Mouse (Mus musculus) stomach, embryonic 14.5 days (tissue): ENCODE results near the gene Ciapin1. TPM values are rescaled to one million over a fixed set of nuclear protein-coding genes. Genes with fewer than 3 reads are reported as not detected.
A peak's percentile ranks its signal among the peaks of the same experiment; 100 is the strongest.

Experiments
- ATAC-seq: fragments of 200-750 bp; cut with Nextera tagmentation; 2 replicates; pipeline ENCODE4 v1.8.0; 2017; ENCODE audit warnings: low read depth, moderate TSS enrichment; ENCODE audit not compliant: insufficient number of reproducible peaks, insufficient read depth, low FRiP score
- H3K27ac ChIP-seq: fragments of 300-500 bp; sonication (generic); 2 replicates; pipeline ENCODE4 v1.5.1; 2014; ENCODE audit warnings: mild to moderate bottlenecking, low read length, moderate library complexity, mixed read lengths
- H3K27me3 ChIP-seq: fragments of 300-500 bp; sonication (generic); 2 replicates; pipeline ENCODE4 v1.6.1; 2014; ENCODE audit warnings: low read length, control low read depth, mixed read lengths; ENCODE audit not compliant: control insufficient read depth, insufficient read depth
- H3K36me3 ChIP-seq: fragments of 300-500 bp; sonication (generic); 2 replicates; pipeline ENCODE4 v1.6.1; 2014; ENCODE audit warnings: mild to moderate bottlenecking, control low read depth, low read length, moderate library complexity, mixed read lengths; ENCODE audit not compliant: control insufficient read depth, insufficient read depth
- H3K4me1 ChIP-seq: fragments of 300-500 bp; sonication (generic); 2 replicates; pipeline ENCODE4 v1.6.1; 2014; ENCODE audit warnings: low read length, control low read depth, mixed read lengths; ENCODE audit not compliant: control insufficient read depth, insufficient read depth
- H3K4me2 ChIP-seq: fragments of 300-500 bp; sonication (generic); replicated peaks from 2 replicates; pipeline ENCODE4 v1.6.1; 2014; ENCODE audit warnings: low read depth, low read length, control low read depth
- H3K4me3 ChIP-seq: fragments of 300-500 bp; sonication (generic); 2 replicates; pipeline ENCODE4 v1.5.1; 2014; ENCODE audit warnings: low read depth, low read length, control low read depth
- H3K9ac ChIP-seq: fragments of 300-500 bp; sonication (generic); replicated peaks from 2 replicates; pipeline ENCODE4 v1.6.1; 2014; ENCODE audit warnings: low read depth, mild to moderate bottlenecking, control low read depth, low read length, moderate library complexity, mixed read lengths
- H3K9me3 ChIP-seq: fragments of 300-500 bp; sonication (generic); 2 replicates; pipeline ENCODE4 v1.6.1; 2016; ENCODE audit warnings: low read depth, low read length, control low read depth; ENCODE audit not compliant: control insufficient read depth
- WGBS: fragments of 180-500 bp; shearing (Covaris S2); extraction: QIAGEN DNeasy Blood & Tissue Kit; methylation state at CpG from one replicate; pipeline ENCODE4 v1.1.7; 2014; 5-methylcytosine and 5-hydroxymethylcytosine counted together
- polyA plus RNA-seq: library from polyadenylated mRNA; unstranded; fragments of >200 nt; fragmentation: Nextera tagmentation; extraction: Ambion mirVana; gene quantifications from 2 replicates; pipeline ENCODE4 v1.2.1, GENCODE M21; 2014

Gene Ciapin1
- 90.0 and 96.2 TPM in 2 replicates for polyA plus RNA-seq

- Histone ChIP-seq H3K27me3 (no peaks in the 10 kb centered on the region), H3K9me3 (no peaks in the 10 kb centered on the region), H3K4me3 (peak within 1 kb of the TSS; percentile 96), H3K9ac (peak within 1 kb of the TSS; percentile 94), H3K27ac (peak within 1 kb of the TSS; percentile 85), H3K36me3 (no peaks in the 10 kb centered on the region), H3K4me1 (peaks cover 13% of the 10 kb centered on the region; the same call in 1 of the 2 replicates), H3K4me2 (peak within 1 kb of the TSS; percentile 89)
- under 1% methylated on average over 74 of the region's 82 CpGs for WGBS
- ATAC-seq, result peak; percentile 97
Observed at GRCm38 (mm10) chr8:94837662-94838574, at the start of gene Ciapin1, which contains the start of gene Coq9. Gene Ciapin1, minus strand, starts transcription at chr8:94838358. Gene Coq9, plus strand, starts transcription at chr8:94838321.

- H3K4me3 ChIP-seq, result no peak overlapping the region
- no peaks in the 10 kb centered on the region for H3K36me3 ChIP-seq
- no peaks in the 10 kb centered on the region for H3K27me3 ChIP-seq
- ATAC-seq, result no peak
- H3K9ac ChIP-seq, result no peak overlapping the region
- no peak overlapping the region for H3K4me2 ChIP-seq
- H3K27ac ChIP-seq, result no peak overlapping the region
- H3K4me1 ChIP-seq, result no peaks in the 10 kb centered on the region
- no peaks in the 10 kb centered on the region for H3K9me3 ChIP-seq
- WGBS, result 69% methylated on average over 4 of the region's 4 CpGs
Observed at GRCm38 (mm10) chr8:94880742-94881141, 42.6 kb upstream of the Ciapin1 start.

- no peak for ATAC-seq
- H3K9me3 ChIP-seq, result no peaks in the 10 kb centered on the region
- no peak overlapping the region for H3K4me3 ChIP-seq
- H3K27me3 ChIP-seq, result no peaks in the 10 kb centered on the region
- H3K4me2 ChIP-seq, result no peak overlapping the region
- 35% methylated on average over 3 of the region's 3 CpGs for WGBS
- H3K4me1 ChIP-seq, result peaks cover 23% of the 10 kb centered on the region
- H3K27ac ChIP-seq, result no peak overlapping the region
- no peak overlapping the region for H3K9ac ChIP-seq
- H3K36me3 ChIP-seq, result no peaks in the 10 kb centered on the region
Observed at GRCm38 (mm10) chr8:94876820-94877219, 38.7 kb upstream of the Ciapin1 start.

- peak within 1 kb of the TSS; percentile 71; the same call in 1 of the 2 replicates for H3K27ac ChIP-seq
Observed at GRCm38 (mm10) chr8:94876197-94876730, 38.1 kb upstream of the Ciapin1 start, which contains the start of gene Dok4. Gene Dok4, minus strand, starts transcription at chr8:94876330.

GRCm38 (mm10) chr8:94875871-94876150 lies 37.7 kb upstream of the Ciapin1 start:
- no peaks in the 10 kb centered on the region for H3K36me3 ChIP-seq
- peak overlapping the region; percentile 50 for H3K9ac ChIP-seq
- H3K4me3 ChIP-seq, result peak overlapping the region; percentile 56
- H3K9me3 ChIP-seq, result no peaks in the 10 kb centered on the region
- 1% methylated on average over 16 of the region's 20 CpGs for WGBS
- H3K4me1 ChIP-seq, result peaks cover 29% of the 10 kb centered on the region
- H3K27me3 ChIP-seq, result no peaks in the 10 kb centered on the region
- ATAC-seq, result no peak
- peak overlapping the region; percentile 71; the same call in 1 of the 2 replicates for H3K27ac ChIP-seq
- peak overlapping the region; percentile 89 for H3K4me2 ChIP-seq

More at GRCm38 (mm10) chr8:94876197-94876730, 38.1 kb upstream of the Ciapin1 start, which contains the start of gene Dok4:
- H3K4me1 ChIP-seq, result peaks cover 28% of the 10 kb centered on the region
- H3K9me3 ChIP-seq, result no peaks in the 10 kb centered on the region
- ATAC-seq, result peak; percentile 77
- under 1% methylated on average over 36 of the region's 37 CpGs for WGBS
- H3K36me3 ChIP-seq, result no peaks in the 10 kb centered on the region
- peak within 1 kb of the TSS; percentile 89 for H3K4me2 ChIP-seq
- peak within 1 kb of the TSS; percentile 50 for H3K9ac ChIP-seq
- peak within 1 kb of the TSS; percentile 56 for H3K4me3 ChIP-seq
- H3K27me3 ChIP-seq, result no peaks in the 10 kb centered on the region

GRCm38 (mm10) chr8:94875096-94875870 lies 37.1 kb upstream of the Ciapin1 start:
- Histone ChIP-seq H3K4me2 (peak overlapping the region; percentile 89), H3K4me3 (peak overlapping the region; percentile 56), H3K27ac (peak overlapping the region; percentile 71; the same call in 1 of the 2 replicates), H3K4me1 (peaks cover 34% of the 10 kb centered on the region), H3K27me3 (no peaks in the 10 kb centered on the region), H3K9ac (peak overlapping the region; percentile 50), H3K9me3 (no peaks in the 10 kb centered on the region), H3K36me3 (no peaks in the 10 kb centered on the region)
- WGBS, result 12% methylated on average over 17 of the region's 17 CpGs
- no peak for ATAC-seq

- peak overlapping the region; percentile 56; the same call in 1 of the 2 replicates for H3K4me3 ChIP-seq
- no peak overlapping the region; the same call in 1 of the 2 replicates for H3K9ac ChIP-seq
- peak overlapping the region; percentile 89 for H3K4me2 ChIP-seq
- ATAC-seq, result no peak
- no peaks in the 10 kb centered on the region for H3K9me3 ChIP-seq
- 11% methylated on average over 6 of the region's 6 CpGs for WGBS
- H3K27ac ChIP-seq, result no peak overlapping the region
- no peaks in the 10 kb centered on the region for H3K27me3 ChIP-seq
- H3K36me3 ChIP-seq, result no peaks in the 10 kb centered on the region
- H3K4me1 ChIP-seq, result peaks cover 37% of the 10 kb centered on the region
Observed at GRCm38 (mm10) chr8:94874358-94874757, 36.2 kb upstream of the Ciapin1 start.

GRCm38 (mm10) chr8:94872576-94872975 lies 34.4 kb upstream of the Ciapin1 start:
- peak overlapping the region; percentile 93; the same call in 1 of the 2 replicates for H3K4me2 ChIP-seq
- no peak overlapping the region for H3K27ac ChIP-seq
- ATAC-seq, result no peak
- H3K4me1 ChIP-seq, result peaks cover 41% of the 10 kb centered on the region
- H3K9ac ChIP-seq, result no peak overlapping the region
- H3K27me3 ChIP-seq, result no peaks in the 10 kb centered on the region
- 93% methylated on average over 2 of the region's 2 CpGs for WGBS
- H3K36me3 ChIP-seq, result 0 out of 2 replicates have a peak, but pooled peaks cover 2% of the 10 kb centered on the region
- H3K4me3 ChIP-seq, result no peak overlapping the region
- H3K9me3 ChIP-seq, result no peaks in the 10 kb centered on the region
